Mouse (Mus musculus) megakaryocyte-erythroid progenitor cell, adult 5 weeks (primary cell): ENCODE measurements around the gene Gm17657. TPM values are rescaled to one million over a fixed set of nuclear protein-coding genes. Genes with fewer than 3 reads are reported as not detected.

Experiments used
- polyA plus RNA-seq: library from polyadenylated mRNA; stranded (reverse); fragments of >175 nt; gene quantifications from 2 replicates; pipeline ENCODE4 v1.2.3, GENCODE M21; 2012

Gene Gm17657
- not detected in 2 replicates for polyA plus RNA-seq

GRCm38 (mm10) chr17:29549543-29550428 lies at the start of gene Gm17657, which contains the start of gene Tbc1d22b:
Gm17657 (minus strand) TSS chr17:29549638.
Tbc1d22b (plus strand) TSS chr17:29549785.

GRCm38 (mm10) chr17:29552162-29552732 lies 2.8 kb upstream of the Gm17657 start, which contains the start of gene Tmem217:
Tmem217 (minus strand) TSS chr17:29552385.

GRCm38 (mm10) chr17:29490713-29491581 lies 58.5 kb downstream of the Gm17657 start, which contains the start of gene Pim1:
Pim1 (plus strand) TSS chr17:29490753.

Other genes starting within 250 kb of the Gm17657 start
- gene Pi16, start 232.0 kb downstream of the Gm17657 start, polyA plus RNA-seq: 19.9 and 35.3 TPM in 2 replicates
- 148 and 161 TPM in 2 replicates for gene Mtch1, start 201.7 kb downstream of the Gm17657 start, polyA plus RNA-seq
- 71.5 and 73.8 TPM in 2 replicates for gene Fgd2, start 188.7 kb downstream of the Gm17657 start, polyA plus RNA-seq
- 323 and 395 TPM in 2 replicates for gene Pim1, start 58.9 kb downstream of the Gm17657 start, polyA plus RNA-seq
- gene Tbc1d22b, start 147 bp upstream of the Gm17657 start, polyA plus RNA-seq: 30.7 and 32.3 TPM in 2 replicates
- gene Tmem217, start 2.7 kb upstream of the Gm17657 start, polyA plus RNA-seq: 0.18 TPM in 1 of 2 replicates, not detected in the other
- 31.6 and 38.4 TPM in 2 replicates for gene Rnf8, start 65.2 kb upstream of the Gm17657 start, polyA plus RNA-seq
- gene Gm28043, start 65.2 kb upstream of the Gm17657 start, polyA plus RNA-seq: 0.34 and 0.35 TPM in 2 replicates
- 69.2 and 71.1 TPM in 2 replicates for gene Cmtr1, start 111.0 kb upstream of the Gm17657 start, polyA plus RNA-seq
- 13.6 and 14.0 TPM in 2 replicates for gene Ccdc167, start 167.4 kb upstream of the Gm17657 start, polyA plus RNA-seq